Comparison of ENCODE assay signal across 8 mouse cellular contexts in the genomic region with DNA sequence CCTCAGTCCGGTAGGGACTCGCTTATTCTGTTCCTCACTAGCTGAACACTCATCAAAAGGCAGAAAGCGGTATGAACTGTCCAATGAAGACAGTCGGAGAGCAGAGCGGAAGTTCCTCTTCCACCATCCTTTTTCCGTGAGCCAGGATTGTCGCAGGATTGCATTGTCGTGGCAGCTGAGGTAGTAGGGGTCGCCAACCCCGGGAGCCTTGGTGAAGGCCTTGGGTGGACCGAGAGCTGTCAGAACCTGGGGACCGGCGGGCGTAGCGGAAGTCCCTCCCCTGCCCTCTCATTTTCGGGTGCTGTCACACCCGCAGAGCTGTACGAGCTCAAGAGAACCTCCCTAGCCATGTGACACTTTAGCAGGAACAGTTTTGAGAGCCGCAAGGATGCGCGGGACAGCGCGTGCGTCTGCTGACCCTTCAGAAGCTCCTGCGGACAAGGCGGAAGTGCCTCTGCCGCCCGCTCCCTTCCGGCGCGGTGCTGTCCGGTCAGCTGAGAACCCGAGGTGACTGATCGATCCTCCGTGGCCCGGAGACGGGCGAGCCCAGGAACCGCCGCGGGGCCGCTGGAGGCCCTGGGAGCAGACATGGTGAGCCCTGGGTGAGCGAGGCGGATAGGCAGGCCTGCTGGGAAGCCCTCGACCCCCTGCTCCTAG. TPM values are rescaled to one million over a fixed set of nuclear protein-coding genes. Genes with fewer than 3 reads are reported as not detected.
A peak's percentile ranks its signal among the peaks of the same experiment; 100 is the strongest.
DNase-seq lines count a peak whose midpoint lies in the region; ATAC-seq lines count a peak whose summit lies in the region.

A gene (plus strand): TSS at position 402 of the 657 bp plus-strand sequence.

- H3K27me3 ChIP-seq in forebrain, embryonic 10.5 days (ENCODE audit: poor library complexity, severe bottlenecking), result peaks cover 17% of the 10 kb centered on the region; the same call in 1 of the 2 replicates
- no peaks in the 10 kb centered on the region; the same call in 1 of the 2 replicates for H3K27me3 ChIP-seq in heart, embryonic 14.5 days (ENCODE audit: control insufficient read depth, insufficient read depth, low read length)
- H3K27me3 ChIP-seq in liver, embryonic 12.5 days (replicated peaks), result no peaks in the 10 kb centered on the region
- H3K27me3 ChIP-seq in splenic B cell, adult 2 months (ENCODE audit: control insufficient read depth, insufficient read depth, low read length, poor library complexity, severe bottlenecking), result no peaks in the 10 kb centered on the region

- ATAC-seq in heart, embryonic 14.5 days (ENCODE audit: insufficient number of reproducible peaks, insufficient read depth, low FRiP score, low read depth), result peak; percentile 85
- peak; percentile 92 for ATAC-seq in liver, embryonic 12.5 days

- H3K4me2 ChIP-seq in heart, embryonic 14.5 days (ENCODE audit: low read length), result peak within 1 kb of the TSS; percentile 95
- H3K4me2 ChIP-seq in liver, embryonic 12.5 days, result peak within 1 kb of the TSS; percentile 90

- peak within 1 kb of the TSS; percentile 91 for H3K9ac ChIP-seq in heart, embryonic 14.5 days (ENCODE audit: low read length)
- peak within 1 kb of the TSS; percentile 76 for H3K9ac ChIP-seq in liver, embryonic 12.5 days

- peak within 1 kb of the TSS; percentile 83 for H3K4me3 ChIP-seq in forebrain, embryonic 10.5 days
- H3K4me3 ChIP-seq in heart, embryonic 14.5 days (ENCODE audit: control insufficient read depth in 1 of 2, insufficient read depth in 1 of 2, low read depth in 1 of 2, low read length in 2 of 2), result peak within 1 kb of the TSS; percentile 82 to 83
- peak within 1 kb of the TSS; percentile 70 for H3K4me3 ChIP-seq in liver, embryonic 12.5 days

- H3K4me1 ChIP-seq in forebrain, embryonic 10.5 days, result peaks cover 14% of the 10 kb centered on the region
- H3K4me1 ChIP-seq in heart, embryonic 14.5 days (ENCODE audit: control insufficient read depth in 2 of 2, insufficient read depth in 2 of 2, low read length in 2 of 2), result no peaks in the 10 kb centered on the region; a peak in 1 of 4 replicates
- H3K4me1 ChIP-seq in liver, embryonic 12.5 days, result no peaks in the 10 kb centered on the region

- DNase-seq in CD8-positive naive resting alpha-beta T cell, adult 2 months (ENCODE audit: low read depth in 2 of 2, low spot score in 2 of 2), result peak; percentile 43 to 48
- DNase-seq in c-Kit-positive CD71-positive TER-119-negative erythroid progenitor cells, embryonic 14.5 days (ENCODE audit: low read depth), result peak; percentile 43
- peak; percentile 61 for DNase-seq in forebrain, embryonic 10.5 days (ENCODE audit: extremely low spot score, low spot score)
- peak; percentile 77 for DNase-seq in kidney, postnatal 14 days
- peak; percentile 72 for DNase-seq in naive thymus-derived CD4-positive, alpha-beta T cell, adult 2 months (ENCODE audit: low read depth)
- peak; percentile 68 for DNase-seq in splenic B cell, adult 2 months (ENCODE audit: low read depth, low spot score)

- peaks cover 22% of the 10 kb centered on the region for H3K36me3 ChIP-seq in forebrain, embryonic 10.5 days (replicated peaks)
- peaks cover 19% of the 10 kb centered on the region for H3K36me3 ChIP-seq in heart, embryonic 14.5 days (ENCODE audit: control insufficient read depth, insufficient read depth, low read length)
- peaks cover 22% of the 10 kb centered on the region for H3K36me3 ChIP-seq in liver, embryonic 12.5 days
- peaks cover 11% of the 10 kb centered on the region; the same call in 1 of the 2 replicates for H3K36me3 ChIP-seq in splenic B cell, adult 2 months (ENCODE audit: control insufficient read depth, insufficient read depth, low read length, poor library complexity, severe bottlenecking)

- peak within 1 kb of the TSS; percentile 90 for H3K27ac ChIP-seq in forebrain, embryonic 10.5 days
- H3K27ac ChIP-seq in heart, embryonic 14.5 days (replicated peaks in 1 of 2; ENCODE audit: control insufficient read depth in 1 of 2, insufficient read depth in 1 of 2, low read depth in 2 of 2, low read length in 2 of 2), result peak within 1 kb of the TSS; percentile 20 to 68
- H3K27ac ChIP-seq in liver, embryonic 12.5 days, result peak within 1 kb of the TSS; percentile 15

- H3K9me3 ChIP-seq in forebrain, embryonic 10.5 days, result peaks cover 24% of the 10 kb centered on the region
- H3K9me3 ChIP-seq in heart, embryonic 14.5 days (ENCODE audit: control insufficient read depth, low read length), result peaks cover 15% of the 10 kb centered on the region
- H3K9me3 ChIP-seq in liver, embryonic 12.5 days (replicated peaks), result peaks cover 12% of the 10 kb centered on the region

- 7% methylated on average over 45 of the region's 45 CpGs for WGBS in forebrain, embryonic 10.5 days
- WGBS in heart, embryonic 14.5 days, result 4% methylated on average over 45 of the region's 45 CpGs
- WGBS in liver, embryonic 12.5 days (ENCODE audit: insufficient replicate concordance), result 4% methylated on average over 42 of the region's 45 CpGs

RNA-seq across cellular contexts. Expression of the gene that starts here (rescaled TPM):
- 4.0 and 4.2 TPM in 2 replicates for polyA plus RNA-seq in forebrain, embryonic 10.5 days (2016; fragmentation: Nextera tagmentation; extraction: Ambion mirVana)
- 4.9 and 5.8 TPM in 2 replicates for polyA plus RNA-seq in heart, embryonic 14.5 days (2014; fragmentation: Nextera tagmentation; extraction: Ambion mirVana)
- polyA plus RNA-seq in liver, embryonic 12.5 days (2016; fragmentation: Nextera tagmentation; extraction: Ambion mirVana), result 2.0 and 2.5 TPM in 2 replicates

Comparison
In these comparisons a context has a peak if more than half of its experiments do, and no peak if none do; other contexts are left out.
1. Peak in every context shown above with its lines: DNase-seq, ATAC-seq, H3K4me3 ChIP-seq and H3K27ac ChIP-seq.
2. H3K27ac ChIP-seq: peak in every context shown above with its lines; median percentile 90 in forebrain, embryonic 10.5 days; 44 in heart, embryonic 14.5 days; 15 in liver, embryonic 12.5 days.